Mouse (Mus musculus) ES-E14 (cell line): Measurements from ENCODE around the gene Pakap.

Source experiments
- CHD2 ChIP-seq: IDR thresholded peaks from 2 replicates; pipeline ENCODE4 v1.6.1; 2014; ENCODE audit warnings: mild to moderate bottlenecking, low read depth, low read length, inconsistent platforms
- HCFC1 ChIP-seq: IDR thresholded peaks from 2 replicates; pipeline ENCODE4 v1.6.1; 2012; ENCODE audit warnings: low read length, inconsistent platforms, borderline replicate concordance; ENCODE audit not compliant: insufficient read depth
- MAFK ChIP-seq: IDR thresholded peaks from 2 replicates; pipeline ENCODE4 v1.6.1; 2014; ENCODE audit warnings: mild to moderate bottlenecking, low read depth, low read length, inconsistent platforms; ENCODE audit not compliant: insufficient read depth
- ZC3H11A ChIP-seq: IDR thresholded peaks from 2 replicates; pipeline ENCODE4 v1.6.1; 2012; ENCODE audit warnings: low read depth, mild to moderate bottlenecking, inconsistent platforms, low read length, borderline replicate concordance
- ZNF384 ChIP-seq: IDR thresholded peaks from 2 replicates; pipeline ENCODE4 v1.6.1; 2012; ENCODE audit warnings: low read depth, low read length, inconsistent platforms

DNA sequence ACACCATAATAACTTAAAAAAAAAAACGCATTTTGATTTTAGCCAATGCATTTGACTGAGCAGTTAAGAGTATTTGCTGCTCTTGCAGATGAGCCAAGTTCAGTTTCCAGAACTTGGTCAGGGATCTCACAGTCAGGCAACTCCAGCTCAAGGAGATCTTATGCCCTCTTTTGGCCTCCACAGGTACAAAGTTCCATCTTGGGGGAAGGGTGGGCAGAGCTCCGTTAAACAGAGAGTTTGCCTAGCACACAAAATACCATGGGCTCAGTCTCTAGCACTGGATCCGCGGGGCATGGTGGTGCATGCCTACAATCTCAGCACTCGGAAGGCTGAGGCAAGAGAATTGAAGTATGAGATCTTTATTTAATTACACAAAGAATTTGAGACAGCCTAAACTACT lies 164.4 kb downstream of the Pakap start:
- no peak for TF ChIP-seq ZNF384
- no peak for TF ChIP-seq CHD2
- no peak for TF ChIP-seq HCFC1
- no peak for TF ChIP-seq ZC3H11A
- TF ChIP-seq MAFK, result no peak
